ENCODE assay signal across 17 mouse cellular contexts in the genomic region with DNA sequence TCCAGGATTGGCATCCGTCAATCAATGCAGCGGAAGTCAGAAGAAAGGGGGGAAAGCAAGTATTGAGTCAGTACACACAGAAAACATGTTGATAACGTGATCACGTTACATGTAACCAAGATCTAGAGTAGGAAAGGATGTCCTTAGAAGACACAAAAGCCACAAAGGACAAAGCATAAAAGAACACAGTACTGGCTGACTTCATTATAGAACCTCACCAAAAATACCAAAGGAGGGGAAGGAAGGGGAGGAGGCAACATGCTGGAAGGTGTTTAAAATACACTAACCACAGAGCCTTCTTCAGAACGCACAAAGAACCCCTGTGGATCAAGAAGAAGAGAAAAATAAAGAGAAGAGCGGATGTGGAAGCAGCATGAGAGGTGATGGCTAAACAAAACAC. TPM values are rescaled to one million over a fixed set of nuclear protein-coding genes. Genes with fewer than 3 reads are reported as not detected.
DNase-seq lines count a peak whose midpoint lies in the region; ATAC-seq and TF ChIP-seq lines count a peak whose summit lies in the region.
"Had no signal": no experiment of that assay in that cellular context is flagged by ENCODE, and none has a peak within 500 bp of the region (broad histone marks: within the 10 kb centered on the region; RNA-seq: fewer than 3 reads in every experiment).

No protein-coding gene starts in this region.

- peak overlapping the region; percentile 18; the same call in 1 of the 2 replicates for H3K9ac ChIP-seq in hindbrain, embryonic 14.5 days
- no peak overlapping the region for H3K9ac ChIP-seq in hindbrain, embryonic 11.5 days (ENCODE audit: low read depth, low read length)
- H3K9ac ChIP-seq: embryonic facial prominence, embryonic 13.5 days; limb, embryonic 12.5 days had no signal

- no peaks in the 10 kb centered on the region for H3K9me3 ChIP-seq in hindbrain, embryonic 14.5 days (ENCODE audit: control insufficient read depth, low read length)
- H3K9me3 ChIP-seq in hindbrain, embryonic 11.5 days (ENCODE audit: control insufficient read depth, low read length): no peaks in the 10 kb centered on the region
- H3K9me3 ChIP-seq: embryonic facial prominence, embryonic 13.5 days; limb, embryonic 12.5 days had no signal

- peaks cover 20% of the 10 kb centered on the region for H3K4me1 ChIP-seq in hindbrain, embryonic 14.5 days (replicated peaks; ENCODE audit: control insufficient read depth, insufficient read depth, low read length)
- no peaks in the 10 kb centered on the region for H3K4me1 ChIP-seq in hindbrain, embryonic 11.5 days (replicated peaks; ENCODE audit: control insufficient read depth, insufficient read depth, low read length)
- peaks cover 72% of the 10 kb centered on the region for H3K4me1 ChIP-seq in thymus, adult 2 months (replicated peaks; ENCODE audit: control insufficient read depth, insufficient read depth, low read length)
- peaks cover 7% of the 10 kb centered on the region for H3K4me1 ChIP-seq in bone marrow, adult 2 months (ENCODE audit: control insufficient read depth, insufficient read depth, low read length)
- peaks cover 21% of the 10 kb centered on the region for H3K4me1 ChIP-seq in small intestine, adult 2 months (ENCODE audit: control insufficient read depth, insufficient read depth, insufficient read length, low read length)

- H3K4me2 ChIP-seq in hindbrain, embryonic 14.5 days (replicated peaks): no peak overlapping the region
- no peak overlapping the region for H3K4me2 ChIP-seq in hindbrain, embryonic 11.5 days (replicated peaks; ENCODE audit: low read depth, low read length)
- H3K4me2 ChIP-seq: embryonic facial prominence, embryonic 13.5 days; limb, embryonic 12.5 days had no signal

- no peak overlapping the region for H3K27ac ChIP-seq in hindbrain, embryonic 14.5 days
- no peak overlapping the region for H3K27ac ChIP-seq in hindbrain, embryonic 11.5 days (ENCODE audit: low read depth, low read length)
- H3K27ac ChIP-seq in thymus, adult 2 months (ENCODE audit: control insufficient read depth, insufficient read depth, low read length): peak overlapping the region; percentile 94
- peak overlapping the region; percentile 9; the same call in 1 of the 2 replicates for H3K27ac ChIP-seq in bone marrow, adult 2 months (ENCODE audit: control insufficient read depth, insufficient read depth, low read depth, low read length, poor library complexity)
- H3K27ac ChIP-seq in small intestine, adult 2 months (ENCODE audit: insufficient read depth, low read depth, low read length): peak overlapping the region; percentile 31; the same call in 1 of the 2 replicates
- H3K27ac ChIP-seq: embryonic facial prominence, embryonic 13.5 days; limb, embryonic 12.5 days had no signal

- 71% methylated on average over 6 of the region's 6 CpGs for WGBS in hindbrain, embryonic 14.5 days
- WGBS in hindbrain, embryonic 11.5 days: 81% methylated on average over 6 of the region's 6 CpGs
- 10% methylated on average over 6 of the region's 6 CpGs for WGBS in thymus, adult 2 months
- 54% methylated on average over 6 of the region's 6 CpGs for WGBS in bone marrow, adult 2 months
- WGBS in small intestine, adult 2 months: 85% methylated on average over 6 of the region's 6 CpGs

- no peak overlapping the region for H3K4me3 ChIP-seq in hindbrain, embryonic 14.5 days (replicated peaks; ENCODE audit: low read length)
- no peak overlapping the region for H3K4me3 ChIP-seq in hindbrain, embryonic 11.5 days (ENCODE audit: low read depth, low read length)
- 0 out of 2 replicates have a peak overlapping the region, but pooled peaks have one; percentile 4 for H3K4me3 ChIP-seq in thymus, adult 2 months (ENCODE audit: control insufficient read depth, insufficient read depth, low read length)
- H3K4me3 ChIP-seq in bone marrow, adult 2 months (replicated peaks; ENCODE audit: control insufficient read depth, low read depth, low read length): no peak overlapping the region
- no peak overlapping the region for H3K4me3 ChIP-seq in small intestine, adult 2 months (ENCODE audit: low read depth, low read length)
- H3K4me3 ChIP-seq: embryonic facial prominence, embryonic 13.5 days; limb, embryonic 12.5 days had no signal

- ATAC-seq in hindbrain, embryonic 14.5 days (ENCODE audit: low FRiP score): no peak
- ATAC-seq in hindbrain, embryonic 11.5 days (ENCODE audit: low FRiP score): no peak
- ATAC-seq: forebrain, embryonic 14.5 days had no signal

- TF ChIP-seq POLR2A in thymus, adult 2 months (IDR thresholded peaks at IDR 0.05; ENCODE audit: control insufficient read depth, extremely low read depth, insufficient read depth, low read length, poor library complexity): no peak
- no peak for TF ChIP-seq POLR2A in bone marrow, adult 2 months (IDR thresholded peaks at IDR 0.05; ENCODE audit: borderline replicate concordance, control insufficient read depth, low read depth, low read length)
- TF ChIP-seq POLR2A in small intestine, adult 2 months (IDR thresholded peaks at IDR 0.05; ENCODE audit: low read depth, low read length): no peak

- no peaks in the 10 kb centered on the region for H3K27me3 ChIP-seq in hindbrain, embryonic 14.5 days (ENCODE audit: control insufficient read depth, insufficient read depth, low read length)
- H3K27me3 ChIP-seq in hindbrain, embryonic 11.5 days (ENCODE audit: control insufficient read depth, insufficient read depth, low read length): no peaks in the 10 kb centered on the region
- no peaks in the 10 kb centered on the region for H3K27me3 ChIP-seq in thymus, adult 2 months (ENCODE audit: control insufficient read depth, insufficient read depth, low read length)
- H3K27me3 ChIP-seq in small intestine, adult 2 months (ENCODE audit: control insufficient read depth, insufficient read depth, low read length): no peaks in the 10 kb centered on the region
- H3K27me3 ChIP-seq: embryonic facial prominence, embryonic 13.5 days; limb, embryonic 12.5 days had no signal

- TF ChIP-seq CTCF in thymus, adult 2 months (IDR thresholded peaks at IDR 0.05; ENCODE audit: borderline replicate concordance, control insufficient read depth, extremely low read depth, insufficient read depth, low read length, poor library complexity): no peak
- no peak for TF ChIP-seq CTCF in bone marrow, adult 2 months (IDR thresholded peaks at IDR 0.05; ENCODE audit: control insufficient read depth, insufficient read depth, low read length)
- TF ChIP-seq CTCF in small intestine, adult 2 months (IDR thresholded peaks at IDR 0.05; ENCODE audit: extremely low read depth, insufficient read length, insufficient replicate concordance, low read depth, low read length): no peak

- DNase-seq in hindbrain, embryonic 14.5 days (ENCODE audit: low spot score): no peak
- no peak for DNase-seq in hindbrain, embryonic 11.5 days (ENCODE audit: low spot score)
- DNase-seq in thymus, adult 2 months: no peak
- DNase-seq in thymus, postnatal 10 days (ENCODE audit: low spot score in 2 of 2): no peak
- DNase-seq in retina, postnatal 1 day: no peak
- DNase-seq: adrenal gland, postnatal 25 days; cerebellum, postnatal 14 days; heart, postnatal 14 days; kidney, adult 18-20 months; kidney, postnatal 36 days; lung, postnatal 10 days; spleen, adult 18-20 months had no signal

- H3K36me3 ChIP-seq in hindbrain, embryonic 14.5 days (replicated peaks; ENCODE audit: control insufficient read depth, insufficient read depth): peaks cover 26% of the 10 kb centered on the region
- no peaks in the 10 kb centered on the region for H3K36me3 ChIP-seq in hindbrain, embryonic 11.5 days (ENCODE audit: control insufficient read depth, insufficient read depth, low read length)
- H3K36me3 ChIP-seq in thymus, adult 2 months (ENCODE audit: control insufficient read depth, insufficient read depth, low read length): no peaks in the 10 kb centered on the region
- peaks cover 2% of the 10 kb centered on the region; the same call in 1 of the 2 replicates for H3K36me3 ChIP-seq in small intestine, adult 2 months (ENCODE audit: control insufficient read depth, insufficient read depth, low read length)

RNA-seq across cellular contexts. Expression of a gene that starts 2.7 kb away (rescaled TPM):
- 86.0 and 94.8 TPM in 2 replicates for polyA plus RNA-seq in hindbrain, embryonic 14.5 days (2014; fragmentation: Nextera tagmentation; extraction: Ambion mirVana)
- polyA plus RNA-seq in hindbrain, embryonic 11.5 days (2014; fragmentation: Nextera tagmentation; extraction: Ambion mirVana): 121 and 130 TPM in 2 replicates
- polyA plus RNA-seq in thymus, adult 2 months (2012; rRNA removed): 93.7 and 111 TPM in 2 replicates
- 42.7 and 49.6 TPM in 2 replicates for polyA plus RNA-seq in bone marrow, adult 2 months (2011; ENCODE audit: insufficient read depth, insufficient read length, low replicate concordance, missing spikeins)
- 16.7 and 35.8 TPM in 2 replicates for polyA plus RNA-seq in small intestine, adult 2 months (2012; rRNA removed)

RNA-seq across cellular contexts. Expression of a gene that starts 44.2 kb away (rescaled TPM):
- polyA plus RNA-seq in hindbrain, embryonic 14.5 days (2014; fragmentation: Nextera tagmentation; extraction: Ambion mirVana): 4.1 and 5.2 TPM in 2 replicates
- polyA plus RNA-seq in hindbrain, embryonic 11.5 days (2014; fragmentation: Nextera tagmentation; extraction: Ambion mirVana): 8.3 and 10.9 TPM in 2 replicates
- polyA plus RNA-seq in thymus, adult 2 months (2012; rRNA removed): 12.5 and 14.2 TPM in 2 replicates
- 1.5 and 2.5 TPM in 2 replicates for polyA plus RNA-seq in bone marrow, adult 2 months (2011; ENCODE audit: insufficient read depth, insufficient read length, low replicate concordance, missing spikeins)
- 2.1 and 2.4 TPM in 2 replicates for polyA plus RNA-seq in small intestine, adult 2 months (2012; rRNA removed)

Comparison
In these comparisons a context has a peak if more than half of its experiments do, and no peak if none do; other contexts are left out.
1. H3K27ac ChIP-seq: peak in thymus, adult 2 months (single experiment), bone marrow, adult 2 months (single experiment) and small intestine, adult 2 months (single experiment); none in hindbrain, embryonic 14.5 days (single experiment) and hindbrain, embryonic 11.5 days (single experiment).